Mouse (Mus musculus): ENCODE measurements around the gene Mkln1.

GRCm38 (mm10) chr6:31384794-31385193 is 13.7 kb upstream of the Mkln1 start:
- TF ChIP-seq CTCF (IDR thresholded peaks at IDR 0.05), result no peak
- no peak for TF ChIP-seq EP300 (IDR thresholded peaks at IDR 0.05)
